Comparison of ENCODE assay signal across 1 mouse cellular context in genomic region chr8:122375320-122375719, GRCm38 (mm10).
TF ChIP-seq lines count a peak whose summit lies in the region.

No protein-coding gene starts in this region.

TF ChIP-seq in CH12.LX, 34 proteins besides CTCF, POLR2A, EP300 and RAD21 (continued from another document):
- TF ChIP-seq ZC3H11A (IDR thresholded peaks at IDR 0.05; ENCODE audit: low read depth, low read length) (no peak), ZNF384 (IDR thresholded peaks at IDR 0.05; ENCODE audit: low read depth, low read length) (no peak), RCOR1 (conservative IDR thresholded peaks at IDR 0.05; ENCODE audit: low read depth, low read length) (no peak), IRF4 (IDR thresholded peaks at IDR 0.05; ENCODE audit: low read depth, low read length) (no peak), MYC (IDR thresholded peaks at IDR 0.05; ENCODE audit: low read depth, low read length) (no peak), ETS1 (conservative IDR thresholded peaks at IDR 0.05; ENCODE audit: low read depth, low read length) (no peak), MEF2A (IDR thresholded peaks at IDR 0.05; ENCODE audit: borderline replicate concordance, low read depth, low read length) (no peak)
TF ChIP-seq in CH12.LX: peak in this region for 0.
